ENCODE assay signal across 21 mouse cellular contexts in genomic region chr2:121316278-121316677, GRCm38 (mm10). TPM values are rescaled to one million over a fixed set of nuclear protein-coding genes. Genes with fewer than 3 reads are reported as not detected.
"Had no signal": no experiment of that assay in that cellular context is flagged by ENCODE, and none has a peak within 500 bp of the region (broad histone marks: within the 10 kb centered on the region; RNA-seq: fewer than 3 reads in every experiment).

No protein-coding gene starts in this region.

- H3K4me1 ChIP-seq: liver, embryonic 15.5 days; lung, embryonic 15.5 days; midbrain, embryonic 13.5 days; midbrain, embryonic 15.5 days; neural tube, embryonic 12.5 days had no signal

- H3K9ac ChIP-seq: liver, embryonic 15.5 days; liver, postnatal 0 days; lung, embryonic 15.5 days; midbrain, embryonic 13.5 days; midbrain, embryonic 15.5 days; neural tube, embryonic 12.5 days had no signal

- DNase-seq: liver, postnatal 0 days; lung, adult 2 months; lung, postnatal 14 days; lung, postnatal 36 days; right cerebral cortex, postnatal 25 days; right cerebral cortex, postnatal 4 days; spleen, adult 18-20 months; thymus, adult 18-20 months; thymus, postnatal 14 days; thymus, postnatal 36 days had no signal

- ATAC-seq: liver, postnatal 0 days; lung, postnatal 0 days; midbrain, embryonic 13.5 days; midbrain, embryonic 15.5 days had no signal

- H3K27ac ChIP-seq: liver, embryonic 15.5 days; lung, embryonic 15.5 days; macrophage; midbrain, embryonic 13.5 days; midbrain, embryonic 15.5 days; neural tube, embryonic 12.5 days had no signal

- H3K4me3 ChIP-seq: liver, embryonic 15.5 days; lung, embryonic 15.5 days; midbrain, embryonic 13.5 days; midbrain, embryonic 15.5 days; neural tube, embryonic 12.5 days had no signal

- H3K36me3 ChIP-seq: liver, embryonic 15.5 days; lung, embryonic 15.5 days had no signal

- H3K4me2 ChIP-seq: liver, embryonic 15.5 days; lung, embryonic 15.5 days; midbrain, embryonic 11.5 days; midbrain, embryonic 13.5 days; midbrain, embryonic 15.5 days; neural tube, embryonic 12.5 days had no signal

- H3K9me3 ChIP-seq: liver, embryonic 15.5 days; lung, embryonic 15.5 days; midbrain, embryonic 13.5 days; midbrain, embryonic 15.5 days; neural tube, embryonic 12.5 days had no signal

- H3K27me3 ChIP-seq: liver, embryonic 15.5 days; lung, embryonic 15.5 days; midbrain, embryonic 13.5 days; midbrain, embryonic 15.5 days; neural tube, embryonic 12.5 days had no signal

RNA-seq across cellular contexts. Expression of gene Map1a, which starts 26.9 kb away (rescaled TPM):
- total RNA-seq: monocyte, adult 5-6 weeks; neutrophil, adult 5-6 weeks had no signal

RNA-seq across cellular contexts. Expression of gene Ckmt1, which starts 41.2 kb away (rescaled TPM):
- total RNA-seq: megakaryocyte, adult 5-6 weeks; monocyte, adult 5-6 weeks; neutrophil, adult 5-6 weeks had no signal
- polyA plus RNA-seq: macrophage had no signal
